Mouse (Mus musculus): ENCODE measurements at regions not wholly inside any gene's neighbourhood (a gene's known extent, or its start where the extent isn't known, plus 50 kb on each side); places are given as distances from the start of the nearest gene placed in this dataset.
A peak's percentile ranks its signal among the peaks of the same experiment; 100 is the strongest.

DNA sequence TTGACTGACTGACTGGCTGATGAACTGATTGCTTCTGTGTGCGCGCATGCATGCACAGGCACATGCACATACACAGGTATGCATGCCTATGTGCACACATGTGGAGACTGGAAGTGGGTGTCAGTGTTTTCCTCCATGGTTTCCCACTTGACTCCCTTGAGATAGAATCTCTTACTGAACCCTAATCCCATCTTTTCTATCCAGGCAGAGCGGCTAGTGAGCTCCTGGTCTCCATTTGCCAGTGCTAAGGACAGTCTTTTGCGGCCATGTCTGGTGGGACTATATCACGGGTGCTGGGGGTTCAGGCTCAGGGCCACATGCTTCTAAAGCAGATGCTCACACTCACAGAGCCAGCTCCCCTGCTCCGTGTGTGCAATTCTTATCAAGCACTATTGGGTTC lies 133.0 kb upstream of the Bcl6 start:
- Histone ChIP-seq H3K27ac (no peak overlapping the region), H3K4me1 (no peaks in the 10 kb centered on the region), H3K9me3 (replicated peaks) (no peaks in the 10 kb centered on the region), H3K36me3 (no peaks in the 10 kb centered on the region), H3K4me3 (no peak overlapping the region), H3K27me3 (ENCODE audit: low read depth, poor library complexity, severe bottlenecking) (peaks cover 12% of the 10 kb centered on the region; the same call in 1 of the 2 replicates)
- no peak for DNase-seq (ENCODE audit: low spot score)
- 94% methylated on average over 6 of the region's 6 CpGs for WGBS

DNA sequence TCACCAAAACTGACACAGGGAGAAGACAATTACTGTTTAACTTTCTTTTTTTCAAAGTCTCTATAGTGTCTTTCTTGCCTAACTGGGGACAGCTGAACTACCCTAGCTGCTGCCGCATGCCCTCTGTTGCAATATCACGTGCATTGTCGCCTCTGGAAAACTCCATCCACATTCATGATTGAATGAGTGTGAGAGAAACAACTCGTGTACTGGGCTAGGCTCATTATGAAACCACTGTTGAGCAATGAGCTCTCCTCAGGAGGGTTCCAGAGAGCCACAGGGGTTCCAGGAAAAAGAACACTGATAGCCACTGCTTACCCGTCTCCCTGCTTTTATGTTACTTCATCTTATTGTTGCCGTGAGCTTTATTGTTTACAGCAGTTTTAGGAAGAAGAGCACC lies 132.2 kb upstream of the Bcl6 start:
- no peak for DNase-seq (ENCODE audit: low spot score)
- no peak overlapping the region for H3K4me3 ChIP-seq
- H3K27ac ChIP-seq: no peak overlapping the region
- 79% methylated on average over 6 of the region's 6 CpGs for WGBS
- H3K36me3 ChIP-seq: no peaks in the 10 kb centered on the region
- no peaks in the 10 kb centered on the region for H3K4me1 ChIP-seq
- H3K9me3 ChIP-seq (replicated peaks): no peaks in the 10 kb centered on the region
- H3K27me3 ChIP-seq (ENCODE audit: low read depth, poor library complexity, severe bottlenecking): peaks cover 12% of the 10 kb centered on the region; the same call in 1 of the 2 replicates

DNA sequence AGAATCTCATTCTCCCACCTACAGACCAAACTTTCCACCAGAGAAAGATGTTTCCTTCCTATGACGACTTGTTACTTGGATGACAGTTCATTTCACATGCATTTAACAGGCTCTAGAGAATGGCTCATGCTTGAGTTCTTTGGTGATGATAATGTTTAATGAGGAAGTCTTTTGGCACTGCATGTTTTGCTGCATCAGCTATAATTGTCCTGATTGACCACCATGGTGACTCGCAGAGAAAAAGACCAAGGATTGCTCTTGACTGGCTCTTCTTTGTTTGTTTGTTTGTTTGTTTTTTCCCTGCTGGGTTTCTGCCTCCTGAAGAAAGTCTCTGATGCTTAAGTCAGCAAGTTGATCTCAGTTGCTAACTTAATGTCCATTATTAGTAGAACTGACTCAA lies 129.8 kb upstream of the Bcl6 start:
- Histone ChIP-seq H3K4me3 (no peak overlapping the region), H3K27me3 (ENCODE audit: low read depth, poor library complexity, severe bottlenecking) (no peaks in the 10 kb centered on the region), H3K36me3 (no peaks in the 10 kb centered on the region), H3K9me3 (replicated peaks) (no peaks in the 10 kb centered on the region), H3K4me1 (no peaks in the 10 kb centered on the region), H3K27ac (no peak overlapping the region)
- DNase-seq (ENCODE audit: low spot score): no peak
- 88% methylated on average over 2 of the region's 2 CpGs for WGBS

DNA sequence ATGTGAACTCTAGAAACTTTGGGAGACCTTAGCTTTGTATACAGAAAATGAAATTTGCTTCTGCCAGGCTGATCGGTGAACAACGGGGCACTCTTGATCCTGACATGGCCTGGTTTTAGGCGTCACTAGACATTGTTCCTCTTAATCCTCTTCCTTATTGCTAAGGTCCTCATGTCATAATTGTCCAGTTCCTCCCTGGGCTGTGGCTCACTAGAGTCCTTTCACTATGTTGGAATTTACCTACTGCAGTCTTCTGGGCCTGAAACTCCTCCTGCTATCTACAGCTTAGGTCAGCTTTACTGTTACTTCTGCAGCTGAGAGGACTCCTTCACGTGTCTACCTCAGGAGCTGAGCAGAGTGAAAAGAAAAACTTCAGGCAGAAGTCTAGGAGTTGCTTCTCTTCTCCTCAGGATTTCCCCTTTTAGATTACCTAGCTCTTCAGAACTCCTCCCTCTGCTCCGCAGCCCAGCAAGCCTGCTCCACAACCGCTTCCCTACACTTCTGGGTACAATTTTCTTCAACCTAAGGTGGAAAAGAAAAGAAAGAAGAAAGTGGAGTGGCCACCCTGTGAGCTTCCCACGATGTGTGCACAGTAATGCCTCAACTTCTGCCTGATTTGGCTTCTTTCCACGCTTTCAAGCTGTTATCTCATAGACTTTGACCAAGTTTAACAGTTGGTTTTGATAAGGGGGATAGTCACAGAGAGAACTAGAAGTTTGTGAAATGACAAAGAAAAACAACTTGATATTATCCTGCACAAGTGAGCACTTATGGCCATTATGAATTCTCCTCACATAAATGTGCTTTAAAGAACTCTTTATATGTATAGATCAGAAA lies 114.4 kb upstream of the Bcl6 start:
- no peak for DNase-seq (ENCODE audit: low spot score)
- no peak overlapping the region for H3K4me3 ChIP-seq
- H3K27me3 ChIP-seq (ENCODE audit: low read depth, poor library complexity, severe bottlenecking): no peaks in the 10 kb centered on the region
- H3K36me3 ChIP-seq: no peaks in the 10 kb centered on the region
- no peak overlapping the region for H3K27ac ChIP-seq
- no peaks in the 10 kb centered on the region for H3K4me1 ChIP-seq
- no peaks in the 10 kb centered on the region for H3K9me3 ChIP-seq (replicated peaks)
- WGBS: 87% methylated on average over 8 of the region's 8 CpGs

DNA sequence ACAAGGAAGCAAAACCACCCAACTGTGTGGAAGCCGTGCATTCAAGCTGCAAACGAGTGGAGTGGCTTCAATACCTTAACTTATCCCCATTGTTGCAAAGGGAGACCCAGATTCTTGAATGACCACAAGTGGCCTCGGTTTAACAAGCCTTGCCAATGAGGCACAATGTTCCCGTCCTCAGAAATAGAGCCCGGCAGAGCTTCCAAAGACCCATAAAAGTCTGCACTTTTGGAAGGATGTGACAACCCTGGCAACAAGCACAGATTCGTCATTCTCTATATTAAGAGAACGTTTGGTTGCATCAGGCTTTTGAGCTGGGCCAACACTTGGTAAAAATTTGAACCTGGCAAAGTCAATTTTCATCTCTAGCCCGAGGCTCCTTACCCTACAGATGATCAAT lies 108.9 kb upstream of the Bcl6 start:
- Histone ChIP-seq H3K36me3 (no peaks in the 10 kb centered on the region), H3K9me3 (replicated peaks) (no peaks in the 10 kb centered on the region), H3K27ac (no peak overlapping the region), H3K4me3 (no peak overlapping the region), H3K27me3 (ENCODE audit: low read depth, poor library complexity, severe bottlenecking) (no peaks in the 10 kb centered on the region), H3K4me1 (no peaks in the 10 kb centered on the region)
- no peak for DNase-seq (ENCODE audit: low spot score)
- WGBS: 77% methylated on average over 8 of the region's 8 CpGs

DNA sequence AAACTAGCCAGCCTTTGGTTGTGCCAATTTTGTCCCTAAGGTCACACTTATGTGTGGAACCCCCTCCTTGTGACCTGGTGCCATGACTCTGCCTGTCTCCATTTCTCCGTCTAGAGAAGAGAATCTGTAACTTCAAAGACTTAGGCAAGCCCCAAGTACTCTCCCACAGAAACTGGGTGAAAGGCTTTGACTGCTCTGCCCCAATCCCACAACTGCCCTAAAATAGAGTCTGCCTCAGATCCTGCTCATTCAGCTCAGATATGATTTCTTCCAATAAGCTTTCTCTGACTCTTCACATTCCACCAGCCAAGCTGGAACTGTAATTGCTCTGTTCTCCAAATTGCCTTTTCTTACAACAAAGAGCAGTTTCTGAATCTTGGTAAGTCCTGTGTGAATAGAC lies 107.4 kb upstream of the Bcl6 start:
- H3K27me3 ChIP-seq (ENCODE audit: low read depth, poor library complexity, severe bottlenecking): no peaks in the 10 kb centered on the region
- H3K27ac ChIP-seq: no peak overlapping the region
- no peaks in the 10 kb centered on the region for H3K36me3 ChIP-seq
- DNase-seq (ENCODE audit: low spot score): no peak
- H3K9me3 ChIP-seq (replicated peaks): no peaks in the 10 kb centered on the region
- 56% methylated on average over 1 of the region's 1 CpGs for WGBS
- H3K4me3 ChIP-seq: no peak overlapping the region
- no peaks in the 10 kb centered on the region for H3K4me1 ChIP-seq

DNA sequence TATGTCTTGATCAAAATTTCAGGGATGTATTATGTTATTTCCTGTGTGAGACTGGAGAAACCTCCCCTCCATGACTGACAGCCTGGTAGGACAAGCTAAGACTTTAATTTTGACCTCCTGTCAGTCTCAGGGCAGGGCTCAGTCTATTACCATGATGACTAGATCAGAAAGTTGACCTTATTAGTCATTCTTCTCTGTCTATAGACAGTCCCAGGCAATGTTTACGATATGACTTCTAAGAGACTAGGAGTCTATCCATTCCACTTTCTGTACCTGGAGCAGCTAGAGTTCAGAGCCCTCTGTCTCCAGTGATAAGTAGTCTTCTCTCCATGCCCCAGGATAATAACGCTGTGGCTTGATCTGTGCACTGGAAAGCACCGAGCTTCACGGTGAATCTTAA lies 107.0 kb upstream of the Bcl6 start:
- WGBS: 93% methylated on average over 4 of the region's 4 CpGs
- DNase-seq (ENCODE audit: low spot score): no peak
- Histone ChIP-seq H3K27ac (no peak overlapping the region), H3K4me1 (no peaks in the 10 kb centered on the region), H3K4me3 (no peak overlapping the region), H3K36me3 (no peaks in the 10 kb centered on the region), H3K27me3 (ENCODE audit: low read depth, poor library complexity, severe bottlenecking) (no peaks in the 10 kb centered on the region), H3K9me3 (replicated peaks) (no peaks in the 10 kb centered on the region)

DNA sequence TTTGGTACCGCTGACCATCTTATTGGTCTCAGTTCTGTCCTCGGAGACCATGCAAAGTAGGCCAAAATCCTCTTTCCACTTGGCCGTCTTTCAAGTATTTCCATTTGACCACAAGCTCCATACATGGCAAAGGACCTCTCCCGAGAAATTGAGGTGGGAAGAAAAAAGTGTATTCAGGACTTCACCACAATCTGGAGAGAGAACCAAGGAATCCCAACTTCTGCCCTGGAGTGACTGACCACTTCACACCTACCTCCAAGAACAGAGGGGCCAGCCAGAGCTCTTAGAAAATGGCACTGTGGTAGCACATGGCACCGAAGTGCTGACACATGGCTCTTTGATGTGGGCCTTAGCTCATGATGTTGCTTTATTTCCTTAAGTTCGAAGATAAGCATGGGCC lies 105.9 kb upstream of the Bcl6 start:
- no peaks in the 10 kb centered on the region for H3K9me3 ChIP-seq (replicated peaks)
- no peak overlapping the region for H3K4me3 ChIP-seq
- no peaks in the 10 kb centered on the region for H3K4me1 ChIP-seq
- H3K27me3 ChIP-seq (ENCODE audit: low read depth, poor library complexity, severe bottlenecking): no peaks in the 10 kb centered on the region
- H3K36me3 ChIP-seq: no peaks in the 10 kb centered on the region
- WGBS: 89% methylated on average over 6 of the region's 6 CpGs
- peak; percentile 15 for DNase-seq (ENCODE audit: low spot score)
- no peak overlapping the region for H3K27ac ChIP-seq

DNA sequence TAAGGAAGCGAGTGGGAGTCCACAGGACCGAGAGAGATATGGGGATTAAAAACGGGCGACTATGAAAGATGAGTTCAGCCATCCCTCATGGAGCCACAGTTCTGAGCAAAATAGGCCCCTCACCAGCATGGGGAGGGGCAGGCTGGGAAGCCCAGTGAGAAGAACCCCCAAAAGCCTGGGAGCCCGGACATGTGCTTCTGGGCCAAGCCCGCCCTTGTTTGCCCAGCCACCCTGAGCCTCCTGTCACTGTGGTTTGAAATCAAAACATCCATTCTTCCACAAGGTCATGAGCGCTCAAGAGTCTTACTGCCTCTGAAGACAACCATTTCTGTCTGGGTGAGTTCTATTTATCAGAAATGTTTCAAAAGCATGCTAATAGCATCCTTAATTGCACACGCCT lies 105.0 kb upstream of the Bcl6 start:
- DNase-seq (ENCODE audit: low spot score): peak; percentile 12
- 93% methylated on average over 8 of the region's 8 CpGs for WGBS
- no peak overlapping the region for H3K27ac ChIP-seq

DNA sequence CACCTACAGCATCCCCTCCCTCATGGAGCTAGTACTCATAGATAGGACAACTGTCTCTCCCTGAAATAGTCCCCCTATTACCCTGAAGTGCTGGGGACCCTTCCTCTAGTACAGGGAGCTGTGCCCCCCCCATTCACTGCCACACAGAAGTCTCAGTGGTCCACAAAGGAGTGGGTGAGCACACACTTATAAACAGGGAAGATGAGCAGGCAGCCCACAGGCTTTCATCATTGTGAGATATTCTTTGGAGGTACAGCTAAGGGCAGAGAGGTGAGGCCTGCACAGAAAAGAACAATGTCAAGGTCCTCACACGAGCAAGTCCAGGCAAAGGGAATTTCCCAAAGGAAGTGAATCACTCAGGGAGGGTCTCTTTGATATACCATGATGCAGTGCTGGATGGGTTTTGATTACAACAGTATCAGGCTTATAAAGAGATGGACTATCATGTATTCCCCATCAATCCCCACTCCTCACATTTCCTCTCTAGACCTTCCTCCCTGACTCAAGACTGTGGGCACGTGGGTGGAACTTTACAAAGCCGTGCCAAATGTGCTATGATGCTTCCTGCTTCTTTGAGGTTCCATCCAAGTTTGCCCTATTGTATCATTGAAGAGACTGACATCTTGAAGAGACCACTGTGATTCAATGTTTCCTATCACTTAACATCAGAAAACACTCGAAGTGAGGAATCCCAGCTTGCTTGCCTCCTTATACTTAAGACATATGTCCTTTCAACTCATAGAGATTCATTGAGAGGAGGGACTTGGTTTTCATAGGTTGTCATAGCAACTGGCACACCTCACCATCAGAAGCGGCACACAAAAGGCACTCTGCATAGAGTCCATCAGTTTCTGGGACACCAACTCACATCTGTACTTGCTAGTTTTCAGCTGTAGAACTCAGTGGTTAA lies 104.2 kb upstream of the Bcl6 start:
- Histone ChIP-seq H3K27me3 (ENCODE audit: low read depth, poor library complexity, severe bottlenecking) (no peaks in the 10 kb centered on the region), H3K4me1 (no peaks in the 10 kb centered on the region), H3K9me3 (replicated peaks) (no peaks in the 10 kb centered on the region), H3K27ac (no peak overlapping the region), H3K36me3 (no peaks in the 10 kb centered on the region), H3K4me3 (no peak overlapping the region)
- 84% methylated on average over 5 of the region's 5 CpGs for WGBS
- peak; percentile 15 for DNase-seq (ENCODE audit: low spot score)

More for the DNA sequence above, 105.0 kb upstream of the Bcl6 start:
- Histone ChIP-seq H3K27me3 (ENCODE audit: low read depth, poor library complexity, severe bottlenecking) (no peaks in the 10 kb centered on the region), H3K36me3 (no peaks in the 10 kb centered on the region), H3K4me1 (no peaks in the 10 kb centered on the region), H3K9me3 (replicated peaks) (no peaks in the 10 kb centered on the region), H3K4me3 (no peak overlapping the region)

DNA sequence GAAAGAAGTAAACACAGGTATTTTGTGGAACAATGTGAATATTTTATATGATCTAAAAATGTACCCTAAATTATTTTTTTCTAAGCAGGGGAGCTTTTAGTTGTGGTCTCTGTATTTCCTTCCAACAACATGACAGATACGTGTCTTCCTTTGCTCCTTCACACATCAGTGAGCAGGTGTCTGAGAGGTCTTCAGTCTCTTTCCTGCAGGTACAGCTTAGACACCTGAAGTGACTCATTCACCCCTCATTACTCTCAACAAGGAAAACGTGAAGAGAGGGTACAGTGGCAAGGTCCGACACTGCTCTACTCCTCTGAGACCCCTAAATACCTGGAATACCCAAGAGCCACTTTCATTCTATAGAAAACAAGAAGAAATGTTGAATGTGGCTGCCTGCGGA lies 103.5 kb upstream of the Bcl6 start:
- peak; percentile 10 for DNase-seq (ENCODE audit: low spot score)
- H3K9me3 ChIP-seq (replicated peaks): no peaks in the 10 kb centered on the region
- H3K27me3 ChIP-seq (ENCODE audit: low read depth, poor library complexity, severe bottlenecking): no peaks in the 10 kb centered on the region
- H3K4me3 ChIP-seq: no peak overlapping the region
- 85% methylated on average over 4 of the region's 4 CpGs for WGBS
- H3K36me3 ChIP-seq: no peaks in the 10 kb centered on the region
- H3K4me1 ChIP-seq: no peaks in the 10 kb centered on the region
- no peak overlapping the region for H3K27ac ChIP-seq

DNA sequence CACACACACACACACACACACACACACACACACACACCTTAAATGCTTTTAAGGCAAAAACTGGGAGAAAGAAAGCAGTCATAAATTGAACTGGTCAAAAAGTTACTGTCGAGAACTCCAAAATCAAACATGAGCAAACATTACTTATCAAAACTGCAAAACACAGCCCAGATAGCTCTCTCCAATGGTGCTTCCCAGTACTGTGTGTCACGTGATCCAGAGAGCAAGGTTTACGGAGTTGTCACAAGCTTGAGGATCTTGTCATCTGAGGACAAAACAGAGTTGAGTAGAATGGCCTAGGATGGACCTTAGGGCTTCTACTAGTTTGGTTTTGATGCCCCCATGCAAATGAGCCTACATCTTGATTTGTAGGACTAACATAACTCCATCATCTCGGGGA lies 102.3 kb upstream of the Bcl6 start:
- H3K27ac ChIP-seq: no peak overlapping the region
- H3K36me3 ChIP-seq: no peaks in the 10 kb centered on the region
- no peak overlapping the region for H3K4me3 ChIP-seq
- no peaks in the 10 kb centered on the region for H3K4me1 ChIP-seq
- DNase-seq (ENCODE audit: low spot score): no peak
- WGBS: 89% methylated on average over 4 of the region's 4 CpGs
- H3K9me3 ChIP-seq (replicated peaks): no peaks in the 10 kb centered on the region
- no peaks in the 10 kb centered on the region for H3K27me3 ChIP-seq (ENCODE audit: low read depth, poor library complexity, severe bottlenecking)
